Mouse (Mus musculus) megakaryocyte, embryonic 14.5 days (primary cell): Measurements from ENCODE around the gene Arl5a. TPM values are rescaled to one million over a fixed set of nuclear protein-coding genes. Genes with fewer than 3 reads are reported as not detected.
A peak's percentile ranks its signal among the peaks of the same experiment; 100 is the strongest.

Experiments used
- H3K27me3 ChIP-seq: replicated peaks from 2 replicates; pipeline ENCODE3; 2012; ENCODE audit warnings: inconsistent platforms
- H3K36me3 ChIP-seq: replicated peaks from 2 replicates; pipeline ENCODE3; 2012; ENCODE audit warnings: low read length, inconsistent platforms, mixed read lengths
- H3K4me1 ChIP-seq: 2 replicates; pipeline ENCODE4 v1.6.1; 2012; ENCODE audit warnings: inconsistent platforms
- H3K4me3 ChIP-seq: replicated peaks from 2 replicates; pipeline ENCODE3; 2012; ENCODE audit warnings: moderate library complexity, mild to moderate bottlenecking, inconsistent platforms
- H3K9me3 ChIP-seq: 2 replicates; pipeline ENCODE4 v1.6.1; 2012; ENCODE audit warnings: inconsistent platforms
- FLI1 ChIP-seq: IDR thresholded peaks from 2 replicates; pipeline ENCODE4 v1.6.1; 2012; ENCODE audit warnings: low read length, inconsistent platforms, mixed read lengths
- GATA1 ChIP-seq: IDR thresholded peaks from 3 replicates; pipeline ENCODE4 v1.6.1; 2012; ENCODE audit warnings: mixed read lengths, low read length, inconsistent platforms, borderline replicate concordance
- polyA plus RNA-seq: library from polyadenylated mRNA; stranded (reverse); fragments of >175 nt; gene quantifications from 2 replicates; pipeline ENCODE4 v1.2.3, GENCODE M21; 2012; ENCODE audit warnings: low replicate concordance; ENCODE audit not compliant: insufficient read depth

The Arl5a gene
- polyA plus RNA-seq, 1 experiment = 3.5 TPM

DNA sequence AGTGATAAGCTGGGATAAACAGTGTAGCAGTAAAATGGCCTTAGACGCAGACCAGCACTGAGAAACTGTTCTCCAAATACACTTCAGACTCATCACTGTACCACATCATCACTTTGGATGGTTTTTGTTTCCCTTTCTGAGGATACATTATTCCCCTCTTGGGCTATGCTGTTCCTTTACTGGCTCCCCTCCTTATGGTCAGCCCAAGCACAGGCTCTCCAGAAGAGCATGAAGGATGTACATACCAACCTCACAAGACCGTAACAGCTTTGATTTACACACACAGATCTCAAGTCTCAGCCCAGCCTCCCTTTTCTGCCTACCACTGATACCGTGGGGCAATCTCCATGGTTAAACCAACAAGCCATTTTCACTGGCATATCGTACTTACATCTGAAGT is 52.6 kb downstream of the Arl5a start:
- Histone ChIP-seq H3K4me3 (peak overlapping the region; percentile 42), H3K36me3 (no peaks in the 10 kb centered on the region), H3K4me1 (peaks cover 22% of the 10 kb centered on the region), H3K27me3 (peaks cover 31% of the 10 kb centered on the region), H3K9me3 (no peaks in the 10 kb centered on the region)
- TF ChIP-seq FLI1 (no peak), GATA1 (no peak)

DNA sequence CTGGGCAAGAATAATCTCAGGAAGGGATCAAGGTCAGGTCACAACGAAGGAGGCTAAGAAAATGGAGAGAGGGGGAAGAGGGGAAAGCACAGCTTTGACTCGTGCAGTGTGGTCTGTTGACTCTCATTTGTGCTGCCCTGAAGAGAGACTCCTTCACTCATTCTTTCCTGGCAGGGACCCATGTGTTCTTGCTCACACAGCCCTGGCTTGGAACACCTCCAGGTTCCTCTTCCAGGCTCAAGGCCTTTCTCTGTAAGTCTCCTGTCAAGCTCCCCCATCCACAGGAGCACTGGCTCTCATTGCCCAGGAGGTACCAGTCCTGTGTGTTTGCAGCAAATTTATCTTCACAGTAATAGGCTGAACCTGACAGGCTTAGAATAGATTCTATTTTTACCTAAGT is 53.6 kb downstream of the Arl5a start:
- Histone ChIP-seq H3K27me3 (peaks cover 38% of the 10 kb centered on the region), H3K4me3 (no peak overlapping the region), H3K4me1 (peaks cover 22% of the 10 kb centered on the region), H3K36me3 (no peaks in the 10 kb centered on the region), H3K9me3 (no peaks in the 10 kb centered on the region)
- no peak for TF ChIP-seq GATA1
- TF ChIP-seq FLI1 = no peak

DNA sequence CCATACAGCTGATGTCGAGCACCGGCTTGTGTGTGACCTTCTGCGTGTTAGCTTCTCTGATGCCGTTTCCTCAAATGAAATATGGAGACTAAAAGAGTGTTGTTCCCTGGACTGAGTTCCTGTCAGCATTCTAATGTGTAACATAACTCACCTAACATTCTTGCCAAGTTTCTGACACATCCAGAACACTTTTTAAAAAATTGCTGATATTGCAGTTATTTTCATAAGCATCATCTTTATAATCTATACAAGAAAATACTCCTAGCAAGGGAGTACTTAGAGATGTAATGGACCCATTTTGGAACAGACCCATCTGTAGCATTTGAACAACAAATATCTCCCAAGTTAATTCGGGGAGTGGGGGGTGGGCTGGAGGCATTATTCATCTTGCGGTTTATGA is 55.1 kb downstream of the Arl5a start:
- H3K27me3 ChIP-seq = peaks cover 41% of the 10 kb centered on the region
- H3K9me3 ChIP-seq = no peaks in the 10 kb centered on the region
- TF ChIP-seq FLI1 = no peak
- TF ChIP-seq GATA1 = no peak
- no peaks in the 10 kb centered on the region for H3K36me3 ChIP-seq
- no peak overlapping the region for H3K4me3 ChIP-seq
- peaks cover 19% of the 10 kb centered on the region for H3K4me1 ChIP-seq

DNA sequence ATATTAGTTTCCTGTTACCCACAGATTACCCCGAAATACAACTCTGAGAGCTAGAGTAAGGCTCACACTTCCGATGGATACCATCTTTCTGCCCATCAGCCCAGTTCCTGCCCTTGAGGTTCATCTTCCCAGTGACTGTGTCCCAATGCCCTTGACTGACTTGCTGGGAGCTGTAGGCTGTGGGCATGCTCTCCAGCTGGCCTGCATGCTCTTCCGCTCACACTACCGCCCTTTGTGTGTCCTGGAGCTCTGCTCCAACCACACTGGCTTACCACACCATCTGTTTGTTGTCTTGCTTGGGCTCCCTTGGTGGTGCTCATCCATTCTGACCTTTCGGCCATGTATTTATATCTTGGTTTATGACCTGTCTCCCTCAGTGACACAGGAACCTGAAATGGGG is 57.0 kb downstream of the Arl5a start:
- H3K9me3 ChIP-seq = no peaks in the 10 kb centered on the region
- TF ChIP-seq FLI1 = no peak
- TF ChIP-seq GATA1 = no peak
- peaks cover 50% of the 10 kb centered on the region for H3K27me3 ChIP-seq
- peak overlapping the region; percentile 8 for H3K4me3 ChIP-seq
- H3K36me3 ChIP-seq = no peaks in the 10 kb centered on the region
- peaks cover 11% of the 10 kb centered on the region for H3K4me1 ChIP-seq

DNA sequence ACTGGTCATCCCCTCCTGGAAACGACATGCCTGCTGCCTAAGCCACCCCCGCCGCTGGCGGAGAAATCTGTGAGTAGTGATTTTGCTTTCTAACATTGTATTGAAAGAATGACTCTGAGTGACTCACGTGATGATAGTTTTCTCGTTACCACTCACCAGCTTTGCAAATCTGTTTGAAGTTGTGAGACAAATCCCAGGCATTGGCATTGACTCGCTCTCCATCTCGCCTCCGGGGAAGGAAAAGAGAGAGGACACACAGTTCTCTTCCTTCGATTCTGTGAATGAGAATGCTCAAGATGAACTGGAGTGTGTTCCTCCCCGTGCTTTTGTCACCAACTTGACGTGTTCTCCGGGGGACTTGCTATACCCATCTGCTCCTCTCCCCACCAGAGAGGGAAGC is 57.5 kb downstream of the Arl5a start:
- Histone ChIP-seq H3K4me1 (peaks cover 7% of the 10 kb centered on the region), H3K4me3 (no peak overlapping the region), H3K36me3 (no peaks in the 10 kb centered on the region), H3K9me3 (no peaks in the 10 kb centered on the region), H3K27me3 (peaks cover 51% of the 10 kb centered on the region)
- no peak for TF ChIP-seq GATA1
- no peak for TF ChIP-seq FLI1

- TF ChIP-seq FLI1 (no peak), GATA1 (no peak)
- peaks cover 6% of the 10 kb centered on the region; the same call in 1 of the 2 replicates for H3K4me1 ChIP-seq
- H3K36me3 ChIP-seq = no peaks in the 10 kb centered on the region
- H3K27me3 ChIP-seq = peaks cover 31% of the 10 kb centered on the region
- no peaks in the 10 kb centered on the region for H3K9me3 ChIP-seq
- H3K4me3 ChIP-seq = no peak overlapping the region
These were observed 63.6 kb downstream of the Arl5a start for GRCm38 (mm10) chr2:52361086-52361485.

- no peak overlapping the region for H3K4me3 ChIP-seq
- no peaks in the 10 kb centered on the region for H3K9me3 ChIP-seq
- H3K4me1 ChIP-seq = peaks cover 8% of the 10 kb centered on the region; the same call in 1 of the 2 replicates
- TF ChIP-seq FLI1 = no peak
- TF ChIP-seq GATA1 = no peak
- H3K36me3 ChIP-seq = no peaks in the 10 kb centered on the region
- peaks cover 28% of the 10 kb centered on the region for H3K27me3 ChIP-seq
These were observed 65.0 kb downstream of the Arl5a start for GRCm38 (mm10) chr2:52359722-52360121.

GRCm38 (mm10) chr2:52358156-52358555 is 66.5 kb downstream of the Arl5a start:
- H3K27me3 ChIP-seq = peaks cover 28% of the 10 kb centered on the region
- no peak for TF ChIP-seq GATA1
- H3K4me1 ChIP-seq = peaks cover 8% of the 10 kb centered on the region; the same call in 1 of the 2 replicates
- no peaks in the 10 kb centered on the region for H3K9me3 ChIP-seq
- H3K4me3 ChIP-seq = no peak overlapping the region
- H3K36me3 ChIP-seq = no peaks in the 10 kb centered on the region

DNA sequence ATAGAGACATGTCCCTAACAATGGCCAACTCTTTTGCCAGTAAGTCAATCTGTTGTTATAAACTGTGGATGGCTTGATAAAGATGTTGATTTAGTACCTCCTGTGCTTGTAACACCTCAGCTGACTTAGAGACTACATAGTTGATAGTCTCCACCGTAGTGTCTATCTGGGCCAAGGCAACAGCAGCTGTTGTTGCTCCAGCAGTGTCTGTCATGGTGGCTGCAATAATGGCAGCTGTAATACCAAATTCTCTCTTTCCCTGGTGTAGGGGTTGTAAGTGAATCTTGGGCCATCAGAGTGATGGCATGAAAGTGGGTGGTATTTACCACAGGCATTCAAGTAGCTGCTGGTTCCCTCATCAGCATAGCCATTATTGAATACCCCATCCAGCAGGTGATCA is 73.7 kb downstream of the Arl5a start:
- Histone ChIP-seq H3K27me3 (peaks cover 13% of the 10 kb centered on the region), H3K4me1 (peaks cover 2% of the 10 kb centered on the region; the same call in 1 of the 2 replicates), H3K9me3 (peaks cover 15% of the 10 kb centered on the region), H3K4me3 (no peak overlapping the region), H3K36me3 (no peaks in the 10 kb centered on the region)
- TF ChIP-seq FLI1 = no peak

Other genes with a start within 250 kb of the Arl5a start
- gene Neb, start 46.4 kb downstream of the Arl5a start, polyA plus RNA-seq = 0.07 TPM in 1 of 2 replicates, not detected in the other